Comparison of ENCODE assay signal across 8 mouse cellular contexts in genomic region chr4:130359486-130360237, GRCm38 (mm10). TPM values are rescaled to one million over a fixed set of nuclear protein-coding genes. Genes with fewer than 3 reads are reported as not detected.
DNase-seq lines count a peak whose midpoint lies in the region; ATAC-seq lines count a peak whose summit lies in the region.

Gene Zcchc17, minus strand, starts transcription at chr4:130359943.
Gene Snrnp40, plus strand, starts transcription at chr4:130360132.

- H3K27me3 ChIP-seq in hindbrain, embryonic 14.5 days (ENCODE audit: control insufficient read depth, insufficient read depth, low read length): no peaks in the 10 kb centered on the region

- peaks cover 16% of the 10 kb centered on the region for H3K4me1 ChIP-seq in hindbrain, embryonic 14.5 days (replicated peaks; ENCODE audit: control insufficient read depth, insufficient read depth, low read length)

- WGBS in hindbrain, embryonic 14.5 days: 1% methylated on average over 49 of the region's 49 CpGs

- peaks cover 29% of the 10 kb centered on the region for H3K36me3 ChIP-seq in hindbrain, embryonic 14.5 days (replicated peaks; ENCODE audit: control insufficient read depth, insufficient read depth)

- H3K4me2 ChIP-seq in hindbrain, embryonic 14.5 days (replicated peaks): peak within 1 kb of the TSS; percentile 89

- ATAC-seq in hindbrain, embryonic 14.5 days (ENCODE audit: low FRiP score): peak; percentile 99

- peak; percentile 100 for DNase-seq in R1 (ENCODE audit: low read depth, low spot score)
- peak; percentile 99 to 100 for DNase-seq in cerebellum, postnatal 25 days
- DNase-seq in frontal cortex, postnatal 25 days (ENCODE audit: low spot score in 2 of 2): peak; percentile 94 to 97
- DNase-seq in hindbrain, embryonic 14.5 days (ENCODE audit: low spot score): peak; percentile 100
- DNase-seq in layer of hippocampus, postnatal 36 days: peak; percentile 98
- DNase-seq in lung, postnatal 36 days: peak; percentile 100
- peak; percentile 100 for DNase-seq in retina, postnatal 1 day
- DNase-seq in urinary bladder, adult 18-20 months (ENCODE audit: low spot score in 2 of 2): peak; percentile 98 to 99

- H3K9ac ChIP-seq in hindbrain, embryonic 14.5 days: peak within 1 kb of the TSS; percentile 92

- peak within 1 kb of the TSS; percentile 85 for H3K27ac ChIP-seq in hindbrain, embryonic 14.5 days

- H3K9me3 ChIP-seq in hindbrain, embryonic 14.5 days (ENCODE audit: control insufficient read depth, low read length): no peaks in the 10 kb centered on the region

- peak within 1 kb of the TSS; percentile 93 for H3K4me3 ChIP-seq in hindbrain, embryonic 14.5 days (replicated peaks; ENCODE audit: low read length)

RNA-seq across cellular contexts. Expression of gene Zcchc17, which starts in this region (rescaled TPM):
- polyA plus RNA-seq in hindbrain, embryonic 14.5 days (2014; fragmentation: Nextera tagmentation; extraction: Ambion mirVana): 88.1 and 89.8 TPM in 2 replicates
- total RNA-seq in layer of hippocampus, postnatal 36 days (2021): 10 to 100 TPM; 62.2 to 64.1 TPM

RNA-seq across cellular contexts. Expression of gene Snrnp40, which starts in this region (rescaled TPM):
- 92.5 and 94.6 TPM in 2 replicates for polyA plus RNA-seq in hindbrain, embryonic 14.5 days (2014; fragmentation: Nextera tagmentation; extraction: Ambion mirVana)
- 10 to 100 TPM; 31.9 to 32.8 TPM for total RNA-seq in layer of hippocampus, postnatal 36 days (2021)

Comparison
In these comparisons a context has a peak if more than half of its experiments do, and no peak if none do; other contexts are left out.
1. Peak in every context shown above with its lines: DNase-seq, ATAC-seq, H3K4me3 ChIP-seq and H3K27ac ChIP-seq.